Mouse (Mus musculus) embryonic facial prominence, embryonic 12.5 days (tissue): Measurements from ENCODE around the gene Elmod2. TPM values are rescaled to one million over a fixed set of nuclear protein-coding genes. Genes with fewer than 3 reads are reported as not detected.

Experiments used
- ATAC-seq: fragments of 200-750 bp; cut with Nextera tagmentation; 2 replicates; pipeline ENCODE4 v1.8.0; 2017; ENCODE audit not compliant: insufficient number of reproducible peaks, insufficient read depth, low FRiP score, low TSS enrichment
- H3K27ac ChIP-seq: fragments of 300-500 bp; sonication (generic); 2 replicates; pipeline ENCODE4 v1.5.1; 2016; ENCODE audit warnings: mild to moderate bottlenecking
- H3K27me3 ChIP-seq: fragments of 300-500 bp; sonication (generic); 2 replicates; pipeline ENCODE4 v1.6.1; 2016; ENCODE audit warnings: mild to moderate bottlenecking, moderate library complexity
- H3K36me3 ChIP-seq: fragments of 300-500 bp; sonication (generic); 2 replicates; pipeline ENCODE4 v1.6.1; 2016; ENCODE audit warnings: mild to moderate bottlenecking
- H3K4me1 ChIP-seq: fragments of 300-500 bp; sonication (generic); 2 replicates; pipeline ENCODE4 v1.6.1; 2016
- H3K4me2 ChIP-seq: fragments of 300-500 bp; sonication (generic); replicated peaks from 2 replicates; pipeline ENCODE4 v1.6.1; 2016; ENCODE audit warnings: mild to moderate bottlenecking, moderate library complexity
- H3K4me3 ChIP-seq: fragments of 300-500 bp; sonication (generic); 2 replicates; pipeline ENCODE4 v1.5.1; 2016; ENCODE audit warnings: mild to moderate bottlenecking
- H3K9ac ChIP-seq: fragments of 300-500 bp; sonication (generic); 2 replicates; pipeline ENCODE4 v1.6.1; 2016; ENCODE audit warnings: mild to moderate bottlenecking, moderate library complexity
- H3K9me3 ChIP-seq: fragments of 300-500 bp; sonication (generic); 2 replicates; pipeline ENCODE4 v1.6.1; 2016; ENCODE audit warnings: mild to moderate bottlenecking, moderate library complexity
- WGBS: fragments of 180-500 bp; shearing (Covaris S2); methylation state at CpG from one replicate; pipeline ENCODE4 v1.1.7; 2016; 5-methylcytosine and 5-hydroxymethylcytosine counted together
- polyA plus RNA-seq: library from polyadenylated mRNA; unstranded; fragments of >200 nt; fragmentation: Nextera tagmentation; extraction: Ambion mirVana; gene quantifications from 2 replicates; pipeline ENCODE4 v1.2.1, GENCODE M21; 2016

Gene Elmod2
- polyA plus RNA-seq: 25.3 and 26.5 TPM in 2 replicates

DNA sequence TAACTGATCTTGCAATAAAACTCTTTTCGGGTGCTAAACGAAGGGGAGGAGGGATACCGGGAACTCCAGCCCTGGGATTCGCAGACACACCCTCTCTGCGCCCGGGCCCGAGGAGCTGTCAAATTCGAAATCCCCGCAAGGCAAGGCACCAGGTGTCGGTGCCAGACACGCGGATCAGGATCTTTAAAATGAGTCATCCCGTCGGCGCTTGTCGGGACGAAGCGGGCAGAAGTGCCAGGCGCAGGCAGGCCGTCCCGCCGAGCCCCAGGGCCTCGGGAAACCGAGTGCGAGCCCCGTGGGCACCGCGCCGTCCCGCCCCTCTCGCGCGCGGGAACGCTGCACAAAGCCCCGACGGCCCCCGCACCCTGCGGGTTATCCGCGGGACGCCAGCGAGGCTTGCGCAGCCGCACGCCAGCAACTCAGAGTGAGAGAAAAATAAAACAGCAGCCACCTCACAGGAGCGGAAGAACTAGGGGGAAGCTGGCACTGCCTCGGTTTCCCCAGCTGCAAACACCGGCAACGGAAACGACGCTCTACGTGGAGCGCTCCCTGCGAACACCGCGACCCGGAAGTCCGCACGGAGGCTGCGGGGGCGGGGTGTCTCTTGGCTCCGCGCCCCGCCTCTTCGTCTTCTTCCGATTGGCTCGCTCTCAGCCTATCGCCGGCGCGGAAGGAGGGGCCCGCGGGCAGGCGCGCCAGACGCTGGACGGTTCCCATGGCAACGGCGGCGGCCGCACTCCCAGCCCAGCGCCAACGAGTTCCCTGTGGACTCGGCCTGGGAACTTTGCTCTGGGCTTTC lies at the start of gene Elmod2:
Gene Elmod2 (minus strand): TSS at position 588 of the 799 bp plus-strand sequence.
- peak within 1 kb of the TSS; percentile 72; the same call in 1 of the 2 replicates for H3K27ac ChIP-seq
- peak; percentile 99 for ATAC-seq
- 0 out of 2 replicates have a peak, but pooled peaks cover 5% of the 10 kb centered on the region for H3K27me3 ChIP-seq
- peak within 1 kb of the TSS; percentile 91 for H3K4me3 ChIP-seq
- under 1% methylated on average over 75 of the region's 85 CpGs for WGBS
- H3K9me3 ChIP-seq: no peaks in the 10 kb centered on the region
- H3K9ac ChIP-seq: peak within 1 kb of the TSS; percentile 72
- H3K4me2 ChIP-seq: peak within 1 kb of the TSS; percentile 81
- H3K36me3 ChIP-seq: peaks cover 9% of the 10 kb centered on the region; the same call in 1 of the 2 replicates
- no peaks in the 10 kb centered on the region for H3K4me1 ChIP-seq

DNA sequence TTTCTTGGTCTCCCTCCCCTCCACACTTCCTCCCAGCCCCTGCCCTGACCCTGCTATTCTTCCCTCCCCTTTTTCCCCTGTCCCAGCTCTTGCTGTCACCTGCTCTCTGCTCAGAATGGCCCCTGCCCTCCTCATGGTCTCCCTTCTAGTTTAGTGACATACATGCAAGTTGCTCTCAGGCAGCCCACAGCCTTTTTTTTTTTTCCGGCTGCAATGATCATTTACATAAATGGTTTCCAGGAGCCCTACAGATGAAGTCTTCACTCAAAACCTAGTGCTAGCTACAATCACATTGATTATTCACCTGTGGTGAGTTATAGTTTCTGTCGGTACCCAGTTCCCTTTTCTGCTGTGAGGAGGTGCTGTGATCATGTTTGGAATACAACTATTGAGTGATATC lies 48.7 kb upstream of the Elmod2 start:
- no peaks in the 10 kb centered on the region for H3K36me3 ChIP-seq
- H3K9ac ChIP-seq: no peak overlapping the region
- no peaks in the 10 kb centered on the region for H3K4me1 ChIP-seq
- no peak overlapping the region for H3K4me2 ChIP-seq
- no peak for ATAC-seq
- H3K4me3 ChIP-seq: no peak overlapping the region
- no peaks in the 10 kb centered on the region for H3K9me3 ChIP-seq
- 76% methylated on average over 2 of the region's 2 CpGs for WGBS
- H3K27me3 ChIP-seq: no peaks in the 10 kb centered on the region
- no peak overlapping the region for H3K27ac ChIP-seq

GRCm38 (mm10) chr8:83380141-83380540 lies 47.9 kb upstream of the Elmod2 start:
- H3K36me3 ChIP-seq: no peaks in the 10 kb centered on the region
- H3K27me3 ChIP-seq: no peaks in the 10 kb centered on the region
- no peak overlapping the region for H3K4me2 ChIP-seq
- no peaks in the 10 kb centered on the region for H3K4me1 ChIP-seq
- H3K9ac ChIP-seq: no peak overlapping the region
- no peak overlapping the region for H3K4me3 ChIP-seq
- ATAC-seq: no peak
- no peaks in the 10 kb centered on the region for H3K9me3 ChIP-seq
- 70% methylated on average over 4 of the region's 4 CpGs for WGBS
- H3K27ac ChIP-seq: no peak overlapping the region

- no peak for ATAC-seq
- Histone ChIP-seq H3K4me1 (no peaks in the 10 kb centered on the region), H3K27me3 (no peaks in the 10 kb centered on the region), H3K4me3 (no peak overlapping the region), H3K9me3 (no peaks in the 10 kb centered on the region), H3K36me3 (no peaks in the 10 kb centered on the region), H3K9ac (no peak overlapping the region), H3K27ac (no peak overlapping the region), H3K4me2 (no peak overlapping the region)
Observed at GRCm38 (mm10) chr8:83377231-83377630, 44.9 kb upstream of the Elmod2 start.

DNA sequence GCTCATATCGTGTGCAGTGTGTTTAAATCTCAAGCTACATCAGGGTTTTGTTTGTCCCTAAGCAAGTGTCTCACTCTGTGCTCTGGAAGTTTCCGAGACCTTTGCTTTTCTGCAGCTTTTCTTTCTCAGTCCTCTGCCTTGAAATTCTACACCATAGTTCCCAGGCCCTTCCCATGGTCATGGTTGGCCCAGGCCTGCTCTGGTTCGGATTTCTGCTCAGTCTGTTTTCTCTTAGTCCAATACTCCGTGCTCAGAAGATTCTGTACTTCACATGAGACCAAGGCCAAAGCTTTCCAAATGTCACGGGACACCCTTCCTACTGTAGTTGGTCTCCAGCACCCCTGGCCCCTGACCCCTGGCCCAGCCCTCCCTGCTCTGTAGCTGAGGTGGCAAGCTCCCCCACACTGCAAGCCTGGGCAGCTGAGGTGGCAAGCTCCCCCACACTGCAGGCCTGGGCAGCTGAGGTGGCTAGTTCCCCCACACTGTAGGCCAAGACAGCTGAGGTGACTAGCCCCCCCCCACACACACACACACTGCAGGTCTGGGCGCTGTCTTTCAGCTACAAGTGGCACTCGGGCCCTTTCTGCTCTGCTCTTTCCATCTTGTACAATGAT lies 31.0 kb upstream of the Elmod2 start:
- Histone ChIP-seq H3K4me2 (no peak overlapping the region), H3K36me3 (no peaks in the 10 kb centered on the region), H3K27ac (peak overlapping the region; percentile 57; the same call in 1 of the 2 replicates), H3K4me3 (no peak overlapping the region), H3K9ac (no peak overlapping the region), H3K9me3 (no peaks in the 10 kb centered on the region), H3K27me3 (no peaks in the 10 kb centered on the region), H3K4me1 (peaks cover 6% of the 10 kb centered on the region)
- no peak for ATAC-seq
- WGBS: 34% methylated on average over 7 of the region's 7 CpGs

DNA sequence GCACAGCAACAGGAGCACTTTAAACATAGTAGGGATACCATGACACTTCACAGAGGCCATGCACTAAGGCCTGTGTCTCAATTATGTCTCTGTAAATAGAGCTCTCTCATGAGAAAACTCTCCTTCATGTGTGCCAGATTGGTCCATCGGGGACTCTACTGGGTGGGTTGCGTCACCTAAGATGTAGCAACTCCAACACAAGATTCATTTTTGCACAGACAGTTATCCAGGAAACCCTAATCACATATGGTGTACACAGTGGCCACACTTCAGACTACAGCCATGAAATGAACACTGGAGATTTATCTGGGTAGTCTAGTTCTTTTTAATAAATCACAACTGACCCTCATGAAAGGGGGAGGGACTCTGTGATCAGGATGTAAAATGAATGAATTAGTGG lies 19.0 kb upstream of the Elmod2 start:
- no peak overlapping the region for H3K4me3 ChIP-seq
- H3K27ac ChIP-seq: no peak overlapping the region
- H3K27me3 ChIP-seq: no peaks in the 10 kb centered on the region
- no peaks in the 10 kb centered on the region for H3K4me1 ChIP-seq
- no peak overlapping the region for H3K4me2 ChIP-seq
- WGBS: 94% methylated on average over 2 of the region's 2 CpGs
- no peak overlapping the region for H3K9ac ChIP-seq
- H3K36me3 ChIP-seq: no peaks in the 10 kb centered on the region
- no peaks in the 10 kb centered on the region for H3K9me3 ChIP-seq
- ATAC-seq: no peak

DNA sequence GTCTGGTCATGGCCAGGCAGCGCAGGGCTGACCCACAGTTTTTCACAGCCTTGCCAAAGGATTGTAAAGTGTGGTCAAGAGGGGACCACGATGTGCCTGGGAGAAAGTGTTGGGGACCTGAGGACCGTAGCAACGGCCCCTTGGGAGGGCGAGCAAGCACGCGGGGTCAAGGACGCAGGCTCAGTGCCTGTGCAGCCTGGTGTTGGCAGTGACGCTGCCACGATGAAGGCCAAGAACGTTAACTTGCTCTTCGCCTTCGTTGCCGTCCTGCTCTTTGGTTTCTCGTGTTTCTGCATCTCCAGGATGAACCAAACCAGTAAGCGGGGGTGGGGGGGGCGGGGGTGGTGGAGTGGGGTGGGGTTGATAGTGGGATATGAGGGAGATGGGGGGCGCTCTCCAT lies 16.0 kb upstream of the Elmod2 start, which contains the start of gene Mgat4d:
Gene Mgat4d (plus strand): TSS at position 209 of the 400 bp plus-strand sequence.
- Histone ChIP-seq H3K4me3 (no peak within 1 kb of the TSS), H3K9ac (no peak within 1 kb of the TSS), H3K9me3 (no peaks in the 10 kb centered on the region), H3K27ac (no peak within 1 kb of the TSS), H3K27me3 (no peaks in the 10 kb centered on the region), H3K4me2 (no peak within 1 kb of the TSS), H3K36me3 (no peaks in the 10 kb centered on the region), H3K4me1 (no peaks in the 10 kb centered on the region)
- ATAC-seq: no peak
- 76% methylated on average over 18 of the region's 18 CpGs for whole genome bisulfite sequencing

DNA sequence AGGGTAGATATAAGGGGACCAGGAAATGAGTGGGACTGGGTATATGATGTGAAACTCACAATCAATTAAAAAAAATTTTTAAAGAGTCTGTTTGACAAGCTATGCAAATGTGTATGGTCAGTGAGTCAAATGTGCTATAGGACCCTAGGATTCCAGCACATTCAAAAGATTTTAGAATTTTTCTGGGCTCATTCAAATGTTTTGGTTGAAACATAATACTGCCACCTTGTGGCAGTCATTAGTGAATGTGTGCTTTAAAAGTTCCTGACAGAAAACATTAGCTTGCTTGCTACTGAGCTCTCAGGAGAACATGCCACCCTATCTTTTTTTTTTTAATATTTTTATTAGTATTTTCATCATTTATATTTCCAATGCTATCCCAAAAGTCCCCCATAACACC lies 10.4 kb upstream of the Elmod2 start:
- no peak overlapping the region for H3K9ac ChIP-seq
- no peak overlapping the region for H3K4me3 ChIP-seq
- no peak for ATAC-seq
- no peak overlapping the region for H3K27ac ChIP-seq
- H3K36me3 ChIP-seq: no peaks in the 10 kb centered on the region
- no peaks in the 10 kb centered on the region for H3K9me3 ChIP-seq
- H3K4me1 ChIP-seq: 0 out of 2 replicates have a peak, but pooled peaks cover 3% of the 10 kb centered on the region
- no peaks in the 10 kb centered on the region for H3K27me3 ChIP-seq
- no peak overlapping the region for H3K4me2 ChIP-seq

DNA sequence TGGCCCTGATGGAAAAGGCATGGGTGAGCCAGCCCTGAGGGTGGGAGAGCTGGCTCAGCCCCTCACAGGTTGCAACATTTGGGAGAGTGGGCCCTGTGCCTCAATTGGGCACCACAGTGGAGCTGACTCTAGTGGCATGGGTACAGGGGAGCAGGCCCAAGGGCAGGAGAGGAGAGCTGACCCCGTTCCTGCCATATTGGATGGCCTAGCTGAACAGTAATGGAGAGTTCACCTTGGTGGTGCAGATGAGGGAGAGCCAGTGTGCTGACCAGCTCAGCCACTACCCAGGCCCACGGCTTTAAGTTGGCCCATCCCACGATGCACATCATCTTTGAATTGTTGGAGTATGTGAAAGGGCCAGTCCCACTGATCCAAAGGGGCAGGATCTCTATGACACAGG lies 9.8 kb upstream of the Elmod2 start:
- WGBS: 80% methylated on average over 3 of the region's 3 CpGs

DNA sequence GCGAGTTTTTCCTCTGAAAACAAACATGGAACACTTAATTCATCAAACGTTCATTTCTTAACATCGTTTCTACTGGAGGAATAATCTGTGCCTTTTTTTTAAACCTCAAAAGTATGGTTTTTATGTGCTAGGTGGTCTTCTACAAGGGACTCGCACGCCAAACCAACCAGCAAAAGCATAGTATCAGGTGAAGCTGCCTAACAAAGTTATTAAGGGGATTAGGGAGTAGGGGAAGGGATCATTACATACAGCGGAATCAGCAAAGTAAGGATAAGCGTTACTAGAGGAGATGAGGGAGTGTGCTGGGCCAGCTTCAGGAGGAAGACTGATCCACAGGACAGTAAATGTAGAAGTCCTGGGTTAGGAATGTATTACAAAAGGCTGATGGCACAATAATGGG lies 578 bp upstream of the Elmod2 start:
- WGBS: 6% methylated on average over 7 of the region's 7 CpGs
- no peak; the same call in 1 of the 2 replicates for ATAC-seq
- Histone ChIP-seq H3K36me3 (peaks cover 5% of the 10 kb centered on the region; the same call in 1 of the 2 replicates), H3K4me3 (peak overlapping the region; percentile 91), H3K27me3 (0 out of 2 replicates have a peak, but pooled peaks cover 5% of the 10 kb centered on the region), H3K27ac (no peak overlapping the region), H3K4me1 (no peaks in the 10 kb centered on the region), H3K9ac (peak overlapping the region; percentile 5; the same call in 1 of the 2 replicates), H3K9me3 (no peaks in the 10 kb centered on the region), H3K4me2 (peak overlapping the region; percentile 81)

More for the DNA sequence above, 9.8 kb upstream of the Elmod2 start:
- Histone ChIP-seq H3K9me3 (no peaks in the 10 kb centered on the region), H3K4me2 (no peak overlapping the region), H3K27ac (no peak overlapping the region), H3K4me3 (no peak overlapping the region), H3K9ac (no peak overlapping the region), H3K4me1 (0 out of 2 replicates have a peak, but pooled peaks cover 3% of the 10 kb centered on the region), H3K36me3 (no peaks in the 10 kb centered on the region), H3K27me3 (no peaks in the 10 kb centered on the region)
- ATAC-seq: no peak

GRCm38 (mm10) chr8:83331567-83331898 lies 753 bp downstream of the Elmod2 start:
- H3K4me2 ChIP-seq: peak overlapping the region; percentile 81
- 9% methylated on average over 7 of the region's 7 CpGs for WGBS
- no peak overlapping the region for H3K27ac ChIP-seq
- H3K4me3 ChIP-seq: peak overlapping the region; percentile 91
- H3K9me3 ChIP-seq: no peaks in the 10 kb centered on the region
- 0 out of 2 replicates have a peak, but pooled peaks cover 5% of the 10 kb centered on the region for H3K27me3 ChIP-seq
- ATAC-seq: no peak
- no peaks in the 10 kb centered on the region for H3K4me1 ChIP-seq
- peak overlapping the region; percentile 72 for H3K9ac ChIP-seq
- H3K36me3 ChIP-seq: peaks cover 13% of the 10 kb centered on the region; the same call in 1 of the 2 replicates

DNA sequence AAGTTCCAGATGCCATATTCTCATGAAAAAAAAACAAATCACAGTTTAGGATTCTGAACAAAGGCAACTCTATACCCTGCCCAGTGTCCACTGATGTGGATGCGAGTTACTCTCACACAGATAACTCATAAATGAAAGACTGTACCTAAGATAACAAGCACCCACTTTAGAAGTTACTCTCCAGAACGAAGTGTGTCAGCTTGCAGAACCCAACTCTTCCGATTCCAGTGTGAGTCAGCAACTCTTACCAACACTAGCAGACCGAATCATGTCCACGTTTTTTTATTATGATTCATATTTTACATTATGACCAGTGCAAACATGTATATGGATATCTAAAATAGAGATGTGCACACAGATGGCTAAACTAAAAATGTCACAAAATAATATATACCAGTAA lies 4.4 kb downstream of the Elmod2 start:
- no peak overlapping the region for H3K4me3 ChIP-seq
- 86% methylated on average over 5 of the region's 5 CpGs for WGBS
- H3K9me3 ChIP-seq: no peaks in the 10 kb centered on the region
- H3K4me1 ChIP-seq: no peaks in the 10 kb centered on the region
- H3K9ac ChIP-seq: no peak overlapping the region
- H3K4me2 ChIP-seq: no peak overlapping the region
- peaks cover 13% of the 10 kb centered on the region; the same call in 1 of the 2 replicates for H3K36me3 ChIP-seq
- H3K27me3 ChIP-seq: no peaks in the 10 kb centered on the region
- no peak overlapping the region for H3K27ac ChIP-seq
- ATAC-seq: no peak
